Mouse (Mus musculus) hindbrain, embryonic 16.5 days (tissue): ENCODE data around the gene Olfr156. TPM values are rescaled to one million over a fixed set of nuclear protein-coding genes. Genes with fewer than 3 reads are reported as not detected.

ENCODE experiments used
- ATAC-seq: fragments of 200-750 bp; cut with Nextera tagmentation; 2 replicates; pipeline ENCODE4 v1.8.0; 2017; ENCODE audit warnings: moderate TSS enrichment, moderate library complexity
- H3K27ac ChIP-seq: fragments of 300-500 bp; sonication (generic); 2 replicates; pipeline ENCODE4 v1.5.1; 2014; ENCODE audit warnings: low read depth, mild to moderate bottlenecking, control low read depth, low read length, moderate library complexity
- H3K27me3 ChIP-seq: fragments of 300-500 bp; sonication (generic); replicated peaks from 2 replicates; pipeline ENCODE4 v1.6.1; 2014; ENCODE audit warnings: low read length; ENCODE audit not compliant: control insufficient read depth, insufficient read depth
- H3K36me3 ChIP-seq: fragments of 300-500 bp; sonication (generic); 2 replicates; pipeline ENCODE4 v1.6.1; 2014; ENCODE audit warnings: mild to moderate bottlenecking, low read length, moderate library complexity, mixed read lengths; ENCODE audit not compliant: control insufficient read depth, insufficient read depth
- H3K4me1 ChIP-seq: fragments of 300-500 bp; sonication (generic); 2 replicates; pipeline ENCODE4 v1.6.1; 2014; ENCODE audit warnings: low read depth, low read length; ENCODE audit not compliant: control insufficient read depth, insufficient read depth
- H3K4me2 ChIP-seq: fragments of 300-500 bp; sonication (generic); 2 replicates; pipeline ENCODE4 v1.6.1; 2014; ENCODE audit warnings: mild to moderate bottlenecking, low read length, control low read depth, moderate library complexity
- H3K4me3 ChIP-seq: fragments of 300-500 bp; sonication (generic); 2 replicates; pipeline ENCODE4 v1.5.1; 2014; ENCODE audit warnings: mild to moderate bottlenecking, low read length, control low read depth, moderate library complexity
- H3K9ac ChIP-seq: fragments of 300-500 bp; sonication (generic); 2 replicates; pipeline ENCODE4 v1.6.1; 2014; ENCODE audit warnings: low read depth, mild to moderate bottlenecking, control low read depth, low read length, moderate library complexity
- H3K9me3 ChIP-seq: fragments of 300-500 bp; sonication (generic); 2 replicates; pipeline ENCODE4 v1.6.1; 2014; ENCODE audit warnings: mild to moderate bottlenecking, low read length, moderate library complexity; ENCODE audit not compliant: control insufficient read depth
- WGBS: fragments of 180-500 bp; shearing (Covaris S2); extraction: QIAGEN DNeasy Blood & Tissue Kit; methylation state at CpG from one replicate; pipeline ENCODE4 v1.1.7; 2014; 5-methylcytosine and 5-hydroxymethylcytosine counted together
- polyA plus RNA-seq: library from polyadenylated mRNA; unstranded; fragments of >200 nt; fragmentation: Nextera tagmentation; extraction: Ambion mirVana; gene quantifications from 2 replicates; pipeline ENCODE4 v1.2.1, GENCODE M21; 2015

Olfr156 gene
- polyA plus RNA-seq, 1 experiment from 2014 or later, result not detected

DNA sequence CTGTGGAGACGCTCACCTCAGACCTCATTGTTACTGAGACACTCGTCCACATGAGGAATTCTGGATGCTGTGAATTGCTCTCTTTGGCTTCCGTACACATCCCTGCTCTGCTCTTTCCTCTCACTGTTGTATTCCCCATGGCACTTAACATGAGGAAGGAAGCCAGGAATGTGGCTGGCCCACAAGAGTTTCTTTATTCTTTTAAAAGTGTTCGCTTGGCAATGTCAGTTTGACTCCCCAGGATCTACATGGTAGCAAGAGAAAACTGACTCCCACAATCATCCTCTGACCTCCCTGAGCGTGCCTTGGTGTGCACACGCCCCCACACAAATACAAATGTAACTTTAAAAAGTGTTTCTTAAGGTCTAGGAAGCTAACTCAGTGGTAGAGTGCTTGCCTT, 52.1 kb downstream of the Olfr156 start:
- ATAC-seq, result no peak
- Histone ChIP-seq H3K4me1 (no peaks in the 10 kb centered on the region), H3K27me3 (no peaks in the 10 kb centered on the region), H3K36me3 (no peaks in the 10 kb centered on the region), H3K9me3 (no peaks in the 10 kb centered on the region), H3K9ac (no peak overlapping the region), H3K4me3 (no peak overlapping the region), H3K4me2 (no peak overlapping the region), H3K27ac (no peak overlapping the region)
- WGBS, result 58% methylated on average over 6 of the region's 6 CpGs

DNA sequence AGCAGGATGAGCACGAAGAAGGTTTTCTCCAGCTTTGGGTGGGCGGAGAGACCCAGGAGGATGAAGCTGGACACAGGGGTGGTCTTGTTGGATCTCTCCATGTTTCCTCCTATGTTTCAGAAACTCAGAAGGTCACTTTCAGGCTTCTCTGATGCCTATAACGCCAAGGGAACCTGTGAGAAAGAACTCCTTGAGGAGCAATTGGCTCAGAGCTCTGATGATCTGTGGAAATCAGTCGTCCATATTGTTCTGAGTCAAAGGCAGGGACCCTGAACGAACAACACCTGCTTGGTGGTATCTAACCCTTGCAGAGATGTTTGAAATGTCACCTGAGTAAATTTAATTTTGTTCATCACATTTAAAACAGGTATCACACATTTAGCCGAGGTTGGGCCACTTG, 52.8 kb downstream of the Olfr156 start, which contains the start of gene Olfr159:
Gene Olfr159 (minus strand): TSS at position 101 of the 400 bp plus-strand sequence.
- H3K4me2 ChIP-seq, result no peak within 1 kb of the TSS
- ATAC-seq, result no peak
- no peak within 1 kb of the TSS for H3K27ac ChIP-seq
- no peaks in the 10 kb centered on the region for H3K36me3 ChIP-seq
- no peak within 1 kb of the TSS for H3K9ac ChIP-seq
- no peaks in the 10 kb centered on the region for H3K4me1 ChIP-seq
- no peaks in the 10 kb centered on the region for H3K27me3 ChIP-seq
- WGBS, result 84% methylated on average over 6 of the region's 6 CpGs
- H3K9me3 ChIP-seq, result no peaks in the 10 kb centered on the region
- no peak within 1 kb of the TSS for H3K4me3 ChIP-seq

Other genes starting within 250 kb of the Olfr156 start
- 17.8 and 23.5 TPM in 2 replicates for gene Rgp1, start 245.2 kb downstream of the Olfr156 start, polyA plus RNA-seq
- 54.0 and 59.3 TPM in 2 replicates for gene Gba2, start 245.0 kb downstream of the Olfr156 start, polyA plus RNA-seq
- 0.71 and 0.94 TPM in 2 replicates for gene Msmp, start 239.4 kb downstream of the Olfr156 start, polyA plus RNA-seq
- gene Npr2, start 192.0 kb downstream of the Olfr156 start, polyA plus RNA-seq, result 10.8 and 12.6 TPM in 2 replicates
- gene Spag8, start 170.3 kb downstream of the Olfr156 start, polyA plus RNA-seq, result 9.3 and 10.3 TPM in 2 replicates
- 68.7 and 77.8 TPM in 2 replicates for gene Hint2, start 167.4 kb downstream of the Olfr156 start, polyA plus RNA-seq
- gene Tmem8b, start 154.9 kb downstream of the Olfr156 start, polyA plus RNA-seq, result 12.0 and 13.9 TPM in 2 replicates
- 1.5 and 2.0 TPM in 2 replicates for gene Fam221b, start 154.8 kb downstream of the Olfr156 start, polyA plus RNA-seq
- gene Olfr70, start 123.1 kb downstream of the Olfr156 start, polyA plus RNA-seq, result 0.06 TPM in 1 of 2 replicates, not detected in the other
- 0.11 TPM in 1 of 2 replicates, not detected in the other for gene Olfr71, start 113.6 kb downstream of the Olfr156 start, polyA plus RNA-seq
- gene Hrct1, start 96.7 kb downstream of the Olfr156 start, polyA plus RNA-seq, result 0.49 and 0.75 TPM in 2 replicates
- gene Spaar, start 93.9 kb downstream of the Olfr156 start, polyA plus RNA-seq, result 0.04 TPM in 1 of 2 replicates, not detected in the other
- gene Olfr159, start 52.9 kb downstream of the Olfr156 start, polyA plus RNA-seq, result not detected in 2 replicates
- gene Olfr157, start 16.3 kb upstream of the Olfr156 start, polyA plus RNA-seq, result not detected in 2 replicates
- not detected in 2 replicates for gene Olfr155, start 27.7 kb upstream of the Olfr156 start, polyA plus RNA-seq
- 4.9 and 5.4 TPM in 2 replicates for gene Reck, start 51.6 kb upstream of the Olfr156 start, polyA plus RNA-seq
- 32.5 and 39.4 TPM in 2 replicates for gene Glipr2, start 133.5 kb upstream of the Olfr156 start, polyA plus RNA-seq
- gene Ccin, start 159.6 kb upstream of the Olfr156 start, polyA plus RNA-seq, result not detected in 2 replicates
- gene Clta, start 180.6 kb upstream of the Olfr156 start, polyA plus RNA-seq, result 332 and 364 TPM in 2 replicates